Mouse (Mus musculus): ENCODE results near the gene Tmem132b. TPM values are rescaled to one million over a fixed set of nuclear protein-coding genes. Genes with fewer than 3 reads are reported as not detected.
A peak's percentile ranks its signal among the peaks of the same experiment; 100 is the strongest.
"Not testable (repeated sequence)": the region's sequence is repeated elsewhere in the genome, so short reads cannot be mapped to it uniquely, and the experiment has no call there.

Gene Tmem132b
- total RNA-seq (2021) = 100 to 1,000 TPM; 136 to 152 TPM
- long read RNA-seq, experiment 1, full-length matches to known transcripts = 13 of 48 reads
- long read RNA-seq, experiment 1, partial matches to known transcripts = 32 of 48 reads
- long read RNA-seq, experiment 1, other reads (novel, unspliced or antisense) = 3 of 48 reads
- long read RNA-seq, experiment 2, full-length matches to known transcripts = 7 of 25 reads
- long read RNA-seq, experiment 2, partial matches to known transcripts = 3 of 25 reads
- long read RNA-seq, experiment 2, other reads (novel, unspliced or antisense) = 15 of 25 reads

- DNase-seq (ENCODE audit: low spot score in 2 of 2) = peak; percentile 48 to 69
- intact Hi-C loops (cut with DNase I) = loop anchor here (5.0 to 10.0 kb wide), 5 partner anchors 46 to 866 kb away; no protein-coding TSS in a partner anchor
Measured at GRCm38 (mm10) chr5:125531634-125532033, at the start of gene Tmem132b. Gene Tmem132b, plus strand, starts transcription at chr5:125531774.

GRCm38 (mm10) chr5:125482474-125482873, 49.1 kb upstream of the Tmem132b start:
- no peak for DNase-seq (ENCODE audit: low spot score in 2 of 2)
- intact Hi-C loops (cut with DNase I) = no loop called here

GRCm38 (mm10) chr5:125483712-125484611, 47.6 kb upstream of the Tmem132b start:
- intact Hi-C loops (cut with DNase I) = no loop called here

GRCm38 (mm10) chr5:125485031-125485778, 46.4 kb upstream of the Tmem132b start:
- DNase-seq (ENCODE audit: low spot score in 2 of 2) = no peak
- intact Hi-C loops (cut with DNase I) = no loop called here

More at GRCm38 (mm10) chr5:125483712-125484611, 47.6 kb upstream of the Tmem132b start:
- DNase-seq (ENCODE audit: low spot score in 2 of 2) = no peak

- intact Hi-C loops (cut with DNase I) = no loop called here
Measured at GRCm38 (mm10) chr5:125486088-125486487, 45.5 kb upstream of the Tmem132b start.

GRCm38 (mm10) chr5:125487375-125488115, 44.0 kb upstream of the Tmem132b start:
- intact Hi-C loops (cut with DNase I) = no loop called here
- DNase-seq (ENCODE audit: low spot score in 2 of 2) = no peak

More at GRCm38 (mm10) chr5:125486088-125486487, 45.5 kb upstream of the Tmem132b start:
- DNase-seq (ENCODE audit: low spot score in 2 of 2) = no peak

GRCm38 (mm10) chr5:125488116-125488455, 43.5 kb upstream of the Tmem132b start:
- intact Hi-C loops (cut with DNase I) = no loop called here
- DNase-seq (ENCODE audit: low spot score in 2 of 2) = no peak

GRCm38 (mm10) chr5:125488953-125489352, 42.6 kb upstream of the Tmem132b start:
- DNase-seq (ENCODE audit: low spot score in 2 of 2); intact Hi-C loops (cut with DNase I): not testable (repeated sequence)

GRCm38 (mm10) chr5:125491107-125491506, 40.5 kb upstream of the Tmem132b start:
- intact Hi-C loops (cut with DNase I) = no loop called here
- DNase-seq (ENCODE audit: low spot score in 2 of 2) = no peak

- intact Hi-C loops (cut with DNase I) = no loop called here
- no peak for DNase-seq (ENCODE audit: low spot score in 2 of 2)
Measured at GRCm38 (mm10) chr5:125492379-125493092, 39.0 kb upstream of the Tmem132b start.

GRCm38 (mm10) chr5:125493093-125493423, 38.5 kb upstream of the Tmem132b start:
- DNase-seq (ENCODE audit: low spot score in 2 of 2) = no peak
- intact Hi-C loops (cut with DNase I) = no loop called here

GRCm38 (mm10) chr5:125495655-125496054, 35.9 kb upstream of the Tmem132b start:
- intact Hi-C loops (cut with DNase I) = no loop called here
- no peak for DNase-seq (ENCODE audit: low spot score in 2 of 2)

- intact Hi-C loops (cut with DNase I) = no loop called here
- peak; percentile 82 to 91 for DNase-seq (ENCODE audit: low spot score in 2 of 2)
Measured at GRCm38 (mm10) chr5:125497821-125498600, 33.6 kb upstream of the Tmem132b start.

GRCm38 (mm10) chr5:125501505-125501904, 30.1 kb upstream of the Tmem132b start:
- intact Hi-C loops (cut with DNase I) = no loop called here

GRCm38 (mm10) chr5:125502186-125502585, 29.4 kb upstream of the Tmem132b start:
- intact Hi-C loops (cut with DNase I) = no loop called here
- DNase-seq (ENCODE audit: low spot score in 2 of 2) = no peak

More at GRCm38 (mm10) chr5:125501505-125501904, 30.1 kb upstream of the Tmem132b start:
- no peak for DNase-seq (ENCODE audit: low spot score in 2 of 2)

GRCm38 (mm10) chr5:125503628-125504027, 27.9 kb upstream of the Tmem132b start:
- intact Hi-C loops (cut with DNase I) = no loop called here
- DNase-seq (ENCODE audit: low spot score in 2 of 2) = no peak

GRCm38 (mm10) chr5:125504692-125505091, 26.9 kb upstream of the Tmem132b start:
- intact Hi-C loops (cut with DNase I) = no loop called here
- no peak for DNase-seq (ENCODE audit: low spot score in 2 of 2)

- intact Hi-C loops (cut with DNase I) = no loop called here
- no peak for DNase-seq (ENCODE audit: low spot score in 2 of 2)
Measured at GRCm38 (mm10) chr5:125505968-125506367, 25.6 kb upstream of the Tmem132b start.
